Mouse (Mus musculus): ENCODE measurements around the gene Sergef.

Gene Sergef

GRCm38 (mm10) chr7:46616429-46617005 is 23.1 kb downstream of the Sergef start:
- no peak for DNase-seq (ENCODE audit: low spot score in 2 of 2)

- peak in 1 of 2 experiments; percentile 2 for DNase-seq (ENCODE audit: low spot score in 2 of 2)
Observed at GRCm38 (mm10) chr7:46615256-46615977, 24.2 kb downstream of the Sergef start.

DNA sequence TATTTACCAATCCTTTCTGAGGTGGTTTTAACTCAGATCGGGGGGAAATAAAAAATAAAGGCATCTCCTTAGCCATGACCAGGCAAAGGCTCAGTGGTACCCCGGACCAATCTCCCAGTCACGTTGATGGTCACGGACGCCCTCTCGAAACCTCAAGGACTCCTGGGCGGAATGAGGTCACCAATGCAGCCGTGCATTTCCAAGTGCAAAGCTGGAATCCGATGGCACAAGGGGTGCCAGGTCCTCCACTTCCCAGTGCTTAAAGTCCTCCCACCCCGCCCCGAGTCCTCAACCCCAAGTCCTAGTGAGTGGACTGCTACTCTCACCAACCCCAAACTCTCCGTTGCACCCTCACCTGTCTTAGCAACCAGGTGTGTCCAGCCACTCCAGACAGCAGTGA is 25.3 kb downstream of the Sergef start:
- no peak for DNase-seq (ENCODE audit: low spot score in 2 of 2)

DNA sequence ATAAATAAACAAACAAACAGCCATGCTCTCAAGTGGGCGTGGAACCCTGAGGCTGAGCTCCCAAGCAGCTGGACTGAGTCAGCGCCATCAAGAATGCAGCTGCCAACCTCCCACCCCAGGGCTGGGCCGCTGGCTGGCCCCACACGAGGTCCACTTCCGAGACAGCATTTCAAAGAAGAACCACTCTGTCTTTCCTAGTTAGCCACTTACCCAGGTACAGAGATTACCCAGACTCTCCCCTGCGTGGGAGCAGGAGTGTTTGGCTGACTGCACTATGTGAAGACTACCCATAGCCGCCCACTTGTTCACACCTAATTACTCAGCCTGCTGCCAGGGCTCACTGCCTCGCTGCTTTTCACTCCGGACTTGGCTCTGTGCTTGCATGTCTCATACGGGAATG is 26.5 kb downstream of the Sergef start:
- DNase-seq (ENCODE audit: low spot score in 2 of 2): no peak

DNA sequence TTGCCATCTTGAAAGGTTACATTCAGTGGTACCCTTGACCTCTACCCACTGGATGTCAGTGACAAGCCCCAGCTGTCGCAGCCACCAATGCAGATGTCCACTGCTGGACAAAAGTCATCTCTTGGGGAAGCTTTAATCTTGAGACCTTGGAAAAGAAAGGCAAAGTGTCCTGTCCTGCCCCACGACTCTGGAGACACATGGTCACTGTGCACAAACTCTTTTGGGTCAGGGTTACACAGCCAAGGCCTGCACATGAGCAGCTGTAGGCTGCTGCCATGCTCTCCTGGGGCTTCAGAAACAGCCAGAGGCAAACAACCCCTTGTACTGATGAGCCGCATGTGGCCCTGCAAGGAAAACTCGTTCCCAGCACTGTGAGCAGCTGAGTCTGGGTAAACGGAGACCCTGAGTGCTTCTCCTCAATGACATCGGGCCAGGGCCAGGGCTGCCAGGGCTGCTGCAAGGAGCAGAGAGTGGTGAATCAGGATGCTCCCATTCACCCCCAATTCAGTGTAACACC is 27.1 kb downstream of the Sergef start:
- no peak for DNase-seq (ENCODE audit: low spot score in 2 of 2)

GRCm38 (mm10) chr7:46611970-46612369 is 27.6 kb downstream of the Sergef start:
- peak in 1 of 2 experiments; percentile 18 for DNase-seq (ENCODE audit: low spot score in 2 of 2)

DNA sequence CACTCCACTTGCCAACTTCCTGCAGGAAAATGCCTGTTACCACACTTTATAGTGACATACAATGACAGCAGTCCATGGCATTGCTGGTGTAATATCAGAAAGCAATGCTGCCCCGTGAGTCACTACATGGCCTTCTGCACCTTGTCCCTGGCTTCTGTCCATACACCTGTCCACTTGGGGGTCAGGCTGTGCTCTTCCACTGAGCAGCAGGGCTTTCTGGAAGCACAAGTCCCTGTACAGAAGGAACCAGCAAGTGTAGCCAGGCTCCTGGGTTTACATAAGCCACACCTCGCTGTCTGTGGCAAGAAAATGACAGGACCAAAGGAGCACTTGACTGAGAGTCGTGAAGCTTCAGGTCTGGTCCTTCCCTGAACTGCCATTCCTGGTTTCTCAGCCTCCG is 30.3 kb downstream of the Sergef start:
- DNase-seq (ENCODE audit: low spot score in 2 of 2): no peak

- DNase-seq (ENCODE audit: low spot score in 2 of 2): peak in 1 of 2 experiments; percentile 11
Observed at GRCm38 (mm10) chr7:46607428-46608055, 32.1 kb downstream of the Sergef start.

DNA sequence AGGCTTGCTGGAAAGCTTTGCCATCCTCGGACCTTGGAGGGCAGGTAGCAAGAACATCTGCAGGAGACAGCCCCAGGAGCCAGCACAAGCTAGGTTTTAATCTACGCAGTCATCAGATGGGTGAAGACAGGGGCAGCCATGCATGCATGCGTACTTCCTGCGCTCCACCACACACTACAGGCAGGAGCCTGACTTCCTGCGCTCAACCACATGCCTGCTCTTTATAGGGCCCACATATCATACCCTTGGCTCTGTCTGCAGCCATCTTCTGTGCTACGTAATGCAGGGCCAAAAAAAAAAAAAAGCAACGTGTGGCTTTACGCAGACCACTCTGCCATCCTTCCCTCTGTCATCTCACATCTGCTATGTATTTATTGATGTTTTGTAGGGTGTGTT is 32.6 kb downstream of the Sergef start:
- no peak for DNase-seq (ENCODE audit: low spot score in 2 of 2)

DNA sequence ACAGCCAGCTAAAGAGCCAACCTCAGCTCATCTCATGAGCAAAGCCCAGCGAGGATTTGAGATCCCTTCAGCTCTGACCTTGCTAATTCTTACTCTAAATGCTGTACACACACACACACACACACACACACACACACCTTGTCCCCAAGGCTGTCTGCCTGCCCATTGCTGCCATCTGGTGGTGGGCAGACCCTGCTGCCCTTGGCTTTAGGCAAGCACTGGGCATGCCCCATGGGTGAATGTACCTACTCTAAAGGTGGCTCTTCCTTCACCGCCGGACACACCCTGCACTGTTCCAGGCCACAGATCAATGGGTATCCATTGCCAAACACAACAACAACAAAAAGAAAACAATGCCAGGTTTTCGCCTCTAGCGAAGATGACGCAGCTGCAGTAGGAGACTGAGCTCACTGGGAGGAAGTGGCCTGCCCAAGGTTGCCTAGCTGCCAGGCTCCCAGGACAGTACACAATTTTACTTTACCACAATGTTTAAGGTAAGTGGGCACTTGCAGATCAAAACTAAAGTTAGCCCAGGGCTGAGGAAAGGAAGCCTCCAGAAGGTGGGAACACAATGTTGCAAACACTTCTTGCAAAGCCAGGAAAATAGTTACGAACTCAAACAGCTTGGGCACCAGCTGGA is 33.1 kb downstream of the Sergef start:
- peak; percentile 17 to 54 for DNase-seq (ENCODE audit: low spot score in 2 of 2)

DNA sequence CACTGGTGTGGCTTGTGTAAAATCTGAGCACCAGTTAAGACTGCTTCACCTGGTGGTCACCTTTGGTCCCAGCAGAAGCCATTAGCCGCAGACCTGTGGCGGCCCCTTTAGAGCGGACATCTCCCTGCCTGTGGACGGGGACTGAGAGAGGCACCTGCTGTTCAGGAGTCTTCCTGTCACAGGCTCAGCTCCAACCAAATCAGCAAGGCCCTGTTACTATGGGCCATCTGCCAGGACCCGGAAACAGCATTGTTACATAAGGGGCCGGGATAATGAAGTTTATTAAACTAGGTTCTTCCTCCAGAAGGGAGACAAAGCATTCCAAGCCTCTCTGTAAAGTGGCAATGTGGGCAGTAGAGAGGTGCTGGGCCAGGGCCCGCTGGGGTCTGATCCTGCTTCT is 36.6 kb downstream of the Sergef start:
- DNase-seq (ENCODE audit: low spot score in 2 of 2): no peak

- DNase-seq (ENCODE audit: low spot score in 2 of 2): no peak
Observed at GRCm38 (mm10) chr7:46602079-46602478, 37.5 kb downstream of the Sergef start.

- DNase-seq (ENCODE audit: low spot score in 2 of 2): no peak
Observed at GRCm38 (mm10) chr7:46601097-46601496, 38.5 kb downstream of the Sergef start.

- DNase-seq (ENCODE audit: low spot score in 2 of 2): no peak
Observed at GRCm38 (mm10) chr7:46597006-46597405, 42.6 kb downstream of the Sergef start.

- DNase-seq (ENCODE audit: low spot score in 2 of 2): no peak
Observed at GRCm38 (mm10) chr7:46591546-46591945, 48.1 kb downstream of the Sergef start.

DNA sequence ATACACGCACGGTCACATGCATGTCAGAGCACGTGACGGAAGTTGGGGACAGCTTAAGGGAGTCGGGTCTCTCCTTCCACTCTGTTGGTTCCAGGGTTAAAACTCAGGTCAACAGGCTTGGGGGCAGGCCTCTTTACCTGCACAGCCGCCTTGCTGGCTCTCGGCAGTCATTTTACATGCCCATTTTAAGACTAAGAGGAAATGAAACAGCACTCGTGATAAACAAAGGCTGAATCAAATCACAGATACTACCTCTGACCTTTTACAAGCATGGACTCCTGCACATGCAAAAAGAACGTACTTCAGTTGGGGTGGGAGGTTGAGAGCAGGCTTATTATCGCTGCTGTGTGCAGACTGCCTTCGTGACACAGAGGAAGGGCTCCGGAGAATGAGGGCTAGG is 50.4 kb downstream of the Sergef start:
- DNase-seq (ENCODE audit: low spot score in 2 of 2): no peak

- DNase-seq (ENCODE audit: low spot score in 2 of 2): no peak
Observed at GRCm38 (mm10) chr7:46588005-46588404, 51.6 kb downstream of the Sergef start.

DNA sequence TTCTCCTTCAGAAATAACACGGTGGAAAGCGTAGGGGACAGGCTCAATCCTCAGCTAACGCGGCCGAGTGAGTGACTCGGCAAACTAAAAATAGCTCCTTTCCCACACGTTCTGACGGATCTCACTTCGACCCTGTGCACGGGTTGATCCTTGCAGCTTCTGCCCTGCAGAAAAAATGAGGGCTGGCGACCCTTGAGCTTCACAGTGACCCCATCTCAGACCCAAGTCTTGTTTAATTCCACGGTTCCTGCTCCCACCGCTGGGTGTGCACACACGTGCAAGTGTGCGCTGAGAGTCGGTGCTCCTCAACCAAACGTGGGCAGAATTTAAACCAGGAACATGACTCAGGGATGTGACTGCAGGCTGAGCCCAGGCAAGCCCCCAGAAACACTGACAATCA is 52.1 kb downstream of the Sergef start:
- no peak for DNase-seq (ENCODE audit: low spot score in 2 of 2)

- no peak for DNase-seq (ENCODE audit: low spot score in 2 of 2)
Observed at GRCm38 (mm10) chr7:46586621-46587216, 52.9 kb downstream of the Sergef start.

DNA sequence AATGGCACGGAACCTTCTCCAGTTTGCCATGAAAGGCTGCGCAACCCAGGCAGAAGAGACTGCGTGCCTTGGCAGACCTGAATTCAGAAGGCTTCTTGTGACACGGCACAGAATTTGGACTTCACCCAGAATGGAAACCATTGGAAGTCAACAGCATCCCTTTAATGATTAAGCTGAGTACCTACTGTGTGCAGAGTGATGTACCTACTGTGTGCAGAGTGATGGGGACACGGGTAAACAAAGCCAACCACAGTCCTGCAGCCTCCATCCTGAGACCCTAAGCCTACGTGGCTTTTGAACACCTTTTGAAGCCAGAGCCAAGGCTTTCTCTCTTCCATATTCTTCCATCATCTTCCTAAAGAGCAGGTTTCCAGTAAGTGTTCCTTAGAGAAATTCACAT is 56.9 kb downstream of the Sergef start:
- DNase-seq (ENCODE audit: low spot score in 2 of 2): no peak

DNA sequence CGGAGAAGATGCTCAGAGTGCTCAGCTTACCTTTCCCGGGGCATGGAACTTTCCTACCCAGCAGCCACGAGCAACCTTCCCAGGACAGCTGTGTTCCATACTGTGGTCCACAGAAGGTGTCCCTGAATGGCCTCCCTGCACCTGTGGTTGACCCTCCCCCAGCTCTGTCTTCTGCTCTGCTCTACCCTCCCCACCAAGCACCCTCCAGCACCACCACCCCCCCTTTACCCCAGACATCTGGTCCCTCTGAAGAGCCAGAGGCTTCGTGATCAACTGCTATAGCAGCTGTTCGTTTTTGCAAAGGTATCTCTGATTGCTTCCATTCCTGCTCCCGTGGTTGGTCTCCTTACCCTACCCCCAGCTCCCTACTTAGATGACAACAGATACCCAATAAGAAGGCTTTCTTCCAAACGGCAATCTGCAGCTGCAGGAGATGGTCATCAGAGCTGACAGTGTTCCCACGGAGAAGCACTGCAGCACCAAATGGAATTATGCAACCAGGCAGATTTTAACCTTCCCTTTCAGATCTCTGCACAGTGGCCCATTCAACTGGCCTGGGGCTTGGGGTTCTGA is 58.2 kb downstream of the Sergef start:
- DNase-seq (ENCODE audit: low spot score in 2 of 2): no peak

DNA sequence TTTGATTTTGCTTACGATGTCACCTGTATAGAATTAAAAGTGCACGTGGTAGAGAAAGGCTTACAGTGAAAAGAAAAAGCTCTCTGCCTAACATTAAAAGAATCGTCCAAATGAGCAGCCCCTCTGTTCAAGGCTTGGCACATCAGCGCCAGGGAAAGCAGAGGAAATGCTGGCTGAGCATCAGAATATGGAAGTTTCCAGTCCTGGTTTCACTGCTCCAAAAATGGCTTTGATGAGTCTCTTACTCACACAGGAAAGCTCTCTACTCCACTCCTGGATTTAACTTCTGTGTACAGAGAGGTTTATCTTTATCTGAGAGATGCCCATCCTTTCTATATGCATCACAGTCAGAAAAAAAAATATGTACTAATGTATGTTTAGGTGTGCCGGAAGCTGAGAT is 61.5 kb downstream of the Sergef start:
- DNase-seq (ENCODE audit: low spot score in 2 of 2): no peak
